Mouse (Mus musculus) thymus, adult 2 months (tissue): Measurements from ENCODE around the gene Omp. TPM values are rescaled to one million over a fixed set of nuclear protein-coding genes. Genes with fewer than 3 reads are reported as not detected.
"Not testable (repeated sequence)": the region's sequence is repeated elsewhere in the genome, so short reads cannot be mapped to it uniquely, and the experiment has no call there.

Experiments used
- DNase-seq: peaks from one replicate; pipeline ENCODE4 v3.0.0; 2021
- H3K27ac ChIP-seq: fragments of 200-500 bp; 2 replicates; pipeline ENCODE4 v1.5.1; 2012; ENCODE audit warnings: low read length, control low read depth; ENCODE audit not compliant: control insufficient read depth, insufficient read depth
- H3K27me3 ChIP-seq: fragments of 200-500 bp; 2 replicates; pipeline ENCODE4 v1.6.1; 2012; ENCODE audit warnings: mild to moderate bottlenecking, low read length, moderate library complexity, mixed read lengths; ENCODE audit not compliant: control insufficient read depth, insufficient read depth
- H3K36me3 ChIP-seq: fragments of 200-500 bp; 2 replicates; pipeline ENCODE4 v1.6.1; 2012; ENCODE audit warnings: mild to moderate bottlenecking, low read length, moderate library complexity; ENCODE audit not compliant: control insufficient read depth, insufficient read depth
- H3K4me1 ChIP-seq: fragments of 200-500 bp; replicated peaks from 2 replicates; pipeline ENCODE4 v1.6.1; 2012; ENCODE audit warnings: low read length; ENCODE audit not compliant: control insufficient read depth, insufficient read depth
- H3K4me3 ChIP-seq: fragments of 200-500 bp; 2 replicates; pipeline ENCODE4 v1.5.1; 2012; ENCODE audit warnings: mild to moderate bottlenecking, low read length, control low read depth, moderate library complexity; ENCODE audit not compliant: control insufficient read depth, insufficient read depth
- CTCF ChIP-seq: fragments of 200-500 bp; IDR thresholded peaks from 2 replicates; pipeline ENCODE4 v1.5.1; 2012; ENCODE audit warnings: mild to moderate bottlenecking, control low read depth, low read length, moderate library complexity, borderline replicate concordance; ENCODE audit not compliant: control insufficient read depth, poor library complexity, insufficient read depth; ENCODE audit errors: extremely low read depth
- POLR2A ChIP-seq: fragments of 200-500 bp; IDR thresholded peaks from 2 replicates; pipeline ENCODE4 v1.6.1; 2012; ENCODE audit warnings: mild to moderate bottlenecking, low read length, control low read depth, moderate library complexity; ENCODE audit not compliant: control insufficient read depth, poor library complexity, insufficient read depth; ENCODE audit errors: extremely low read depth
- WGBS: fragments of 180-500 bp; shearing (Covaris S2); methylation state at CpG from one replicate; pipeline ENCODE4 v1.1.7; 2018; 5-methylcytosine and 5-hydroxymethylcytosine counted together
- polyA plus RNA-seq: library from polyadenylated mRNA; depleted of rRNA; stranded (reverse); fragments of >200 nt; gene quantifications from 2 replicates; pipeline ENCODE4 v1.2.3, GENCODE M21; 2012

Omp gene
- polyA plus RNA-seq, 1 experiment = 1.8 TPM

- Histone ChIP-seq H3K27me3 (peaks cover 2% of the 10 kb centered on the region; the same call in 1 of the 2 replicates), H3K4me1 (peaks cover 19% of the 10 kb centered on the region), H3K4me3 (no peak overlapping the region), H3K27ac (no peak overlapping the region), H3K36me3 (no peaks in the 10 kb centered on the region)
- TF ChIP-seq POLR2A (no peak), CTCF (no peak)
- 96% methylated on average over 2 of the region's 2 CpGs for WGBS
- no peak for DNase-seq
These were observed 43.4 kb upstream of the Omp start for GRCm38 (mm10) chr7:98188680-98189079.

- Histone ChIP-seq H3K4me1 (peaks cover 14% of the 10 kb centered on the region), H3K36me3 (no peaks in the 10 kb centered on the region), H3K27ac (no peak overlapping the region), H3K27me3 (peaks cover 2% of the 10 kb centered on the region; the same call in 1 of the 2 replicates), H3K4me3 (no peak overlapping the region)
- WGBS = 99% methylated on average over 2 of the region's 2 CpGs
- no peak for TF ChIP-seq POLR2A
- TF ChIP-seq CTCF = no peak
- no peak for DNase-seq
These were observed 42.9 kb upstream of the Omp start for GRCm38 (mm10) chr7:98188238-98188637.

GRCm38 (mm10) chr7:98187332-98187731, 42.0 kb upstream of the Omp start:
- not testable (repeated sequence) for DNase-seq, H3K27ac ChIP-seq, H3K27me3 ChIP-seq, H3K36me3 ChIP-seq, H3K4me3 ChIP-seq
- H3K4me1 ChIP-seq = peaks cover 11% of the 10 kb centered on the region
- WGBS = 26% methylated on average over 3 of the region's 3 CpGs

- 89% methylated on average over 8 of the region's 8 CpGs for WGBS
- H3K27ac ChIP-seq = no peak overlapping the region
- no peaks in the 10 kb centered on the region for H3K27me3 ChIP-seq
- no peak for DNase-seq
- no peaks in the 10 kb centered on the region for H3K36me3 ChIP-seq
- TF ChIP-seq POLR2A = no peak
- no peak for TF ChIP-seq CTCF
- H3K4me1 ChIP-seq = peaks cover 11% of the 10 kb centered on the region
- H3K4me3 ChIP-seq = no peak overlapping the region
These were observed 41.3 kb upstream of the Omp start for GRCm38 (mm10) chr7:98186637-98187036.

GRCm38 (mm10) chr7:98185326-98185725, 40.0 kb upstream of the Omp start:
- H3K4me3 ChIP-seq = no peak overlapping the region
- no peaks in the 10 kb centered on the region for H3K27me3 ChIP-seq
- peaks cover 11% of the 10 kb centered on the region for H3K4me1 ChIP-seq
- no peak for DNase-seq
- H3K36me3 ChIP-seq = no peaks in the 10 kb centered on the region
- no peak overlapping the region for H3K27ac ChIP-seq
- 55% methylated on average over 6 of the region's 6 CpGs for WGBS
- TF ChIP-seq POLR2A (no peak), CTCF (no peak)

GRCm38 (mm10) chr7:98178560-98179231, 33.4 kb upstream of the Omp start:
- Histone ChIP-seq H3K27me3 (no peaks in the 10 kb centered on the region), H3K4me1 (peaks cover 37% of the 10 kb centered on the region), H3K36me3 (no peaks in the 10 kb centered on the region), H3K27ac (no peak overlapping the region), H3K4me3 (peak overlapping the region; percentile 92)
- TF ChIP-seq CTCF (no peak), POLR2A (no peak)
- no peak for DNase-seq
- WGBS = 96% methylated on average over 5 of the region's 5 CpGs
